Mouse (Mus musculus): ENCODE data around the gene Tasp1. TPM values are rescaled to one million over a fixed set of nuclear protein-coding genes. Genes with fewer than 3 reads are reported as not detected.

Tasp1 gene
- polyA plus RNA-seq, 1 experiment from 2014 or later, result 22.6 TPM

GRCm38 (mm10) chr2:139821589-139822378, 244.8 kb downstream of the Tasp1 start:
- 33% methylated on average over 8 of the region's 8 CpGs for WGBS
- Histone ChIP-seq H3K4me3 (ENCODE audit: low read length) (no peak overlapping the region), H3K27me3 (ENCODE audit: control insufficient read depth, insufficient read depth, low read depth, low read length) (no peaks in the 10 kb centered on the region), H3K36me3 (ENCODE audit: control insufficient read depth, insufficient read depth, low read length) (no peaks in the 10 kb centered on the region), H3K9ac (ENCODE audit: low read length) (no peak overlapping the region), H3K27ac (ENCODE audit: low read length) (peak overlapping the region; percentile 80), H3K4me1 (replicated peaks; ENCODE audit: control insufficient read depth, insufficient read depth, low read length) (peaks cover 10% of the 10 kb centered on the region), H3K9me3 (ENCODE audit: control insufficient read depth, low read length) (no peaks in the 10 kb centered on the region), H3K4me2 (ENCODE audit: low read depth, low read length) (no peak overlapping the region)
- peak; percentile 81 for ATAC-seq (ENCODE audit: low read depth)

- Histone ChIP-seq H3K27ac (ENCODE audit: low read length) (no peak overlapping the region), H3K9ac (ENCODE audit: low read length) (no peak overlapping the region), H3K4me2 (ENCODE audit: low read depth, low read length) (no peak overlapping the region), H3K4me1 (replicated peaks; ENCODE audit: control insufficient read depth, insufficient read depth, low read length) (peaks cover 10% of the 10 kb centered on the region), H3K9me3 (ENCODE audit: control insufficient read depth, low read length) (no peaks in the 10 kb centered on the region), H3K4me3 (ENCODE audit: low read length) (no peak overlapping the region), H3K27me3 (ENCODE audit: control insufficient read depth, insufficient read depth, low read depth, low read length) (no peaks in the 10 kb centered on the region), H3K36me3 (ENCODE audit: control insufficient read depth, insufficient read depth, low read length) (no peaks in the 10 kb centered on the region)
- ATAC-seq (ENCODE audit: low read depth), result no peak
- 65% methylated on average over 3 of the region's 3 CpGs for WGBS
Observed at GRCm38 (mm10) chr2:139817275-139817674, 249.3 kb downstream of the Tasp1 start.

- H3K9me3 ChIP-seq (ENCODE audit: control insufficient read depth, low read length), result no peaks in the 10 kb centered on the region
- no peak overlapping the region for H3K4me2 ChIP-seq (ENCODE audit: low read depth, low read length)
- no peaks in the 10 kb centered on the region for H3K27me3 ChIP-seq (ENCODE audit: control insufficient read depth, insufficient read depth, low read depth, low read length)
- H3K9ac ChIP-seq (ENCODE audit: low read length), result no peak overlapping the region
- WGBS, result 85% methylated on average over 6 of the region's 6 CpGs
- ATAC-seq (ENCODE audit: low read depth), result no peak
- H3K4me1 ChIP-seq (replicated peaks; ENCODE audit: control insufficient read depth, insufficient read depth, low read length), result no peaks in the 10 kb centered on the region; the same call in 1 of the 2 replicates
- H3K27ac ChIP-seq (ENCODE audit: low read length), result no peak overlapping the region
- no peak overlapping the region for H3K4me3 ChIP-seq (ENCODE audit: low read length)
- H3K36me3 ChIP-seq (ENCODE audit: control insufficient read depth, insufficient read depth, low read length), result no peaks in the 10 kb centered on the region
Observed at GRCm38 (mm10) chr2:139807887-139808286, 258.7 kb downstream of the Tasp1 start.

- Histone ChIP-seq H3K9ac (ENCODE audit: low read length) (no peak overlapping the region), H3K36me3 (ENCODE audit: control insufficient read depth, insufficient read depth, low read length) (no peaks in the 10 kb centered on the region), H3K4me2 (ENCODE audit: low read depth, low read length) (no peak overlapping the region), H3K9me3 (ENCODE audit: control insufficient read depth, low read length) (no peaks in the 10 kb centered on the region), H3K27ac (ENCODE audit: low read length) (peak overlapping the region; percentile 8), H3K4me3 (ENCODE audit: low read length) (no peak overlapping the region), H3K27me3 (ENCODE audit: control insufficient read depth, insufficient read depth, low read depth, low read length) (no peaks in the 10 kb centered on the region), H3K4me1 (replicated peaks; ENCODE audit: control insufficient read depth, insufficient read depth, low read length) (peaks cover 2% of the 10 kb centered on the region; the same call in 1 of the 2 replicates)
- 35% methylated on average over 7 of the region's 7 CpGs for WGBS
- ATAC-seq (ENCODE audit: low read depth), result peak; percentile 88
Observed at GRCm38 (mm10) chr2:139804041-139804440, 262.6 kb downstream of the Tasp1 start.

- Histone ChIP-seq H3K27ac (ENCODE audit: low read length) (peak overlapping the region; percentile 77), H3K9me3 (ENCODE audit: control insufficient read depth, low read length) (no peaks in the 10 kb centered on the region), H3K27me3 (ENCODE audit: control insufficient read depth, insufficient read depth, low read depth, low read length) (no peaks in the 10 kb centered on the region), H3K4me1 (replicated peaks; ENCODE audit: control insufficient read depth, insufficient read depth, low read length) (peaks cover 6% of the 10 kb centered on the region), H3K4me3 (ENCODE audit: low read length) (no peak overlapping the region), H3K4me2 (ENCODE audit: low read depth, low read length) (no peak overlapping the region), H3K36me3 (ENCODE audit: control insufficient read depth, insufficient read depth, low read length) (no peaks in the 10 kb centered on the region), H3K9ac (ENCODE audit: low read length) (no peak overlapping the region)
- WGBS, result 53% methylated on average over 9 of the region's 9 CpGs
- peak; percentile 86 for ATAC-seq (ENCODE audit: low read depth)
Observed at GRCm38 (mm10) chr2:139792345-139793120, 274.1 kb downstream of the Tasp1 start.

GRCm38 (mm10) chr2:139788658-139789057, 277.9 kb downstream of the Tasp1 start:
- Histone ChIP-seq H3K27me3 (ENCODE audit: control insufficient read depth, insufficient read depth, low read depth, low read length) (no peaks in the 10 kb centered on the region), H3K36me3 (ENCODE audit: control insufficient read depth, insufficient read depth, low read length) (no peaks in the 10 kb centered on the region), H3K9ac (ENCODE audit: low read length) (no peak overlapping the region), H3K4me3 (ENCODE audit: low read length) (no peak overlapping the region), H3K27ac (ENCODE audit: low read length) (peak overlapping the region; percentile 59), H3K9me3 (ENCODE audit: control insufficient read depth, low read length) (no peaks in the 10 kb centered on the region), H3K4me2 (ENCODE audit: low read depth, low read length) (no peak overlapping the region), H3K4me1 (replicated peaks; ENCODE audit: control insufficient read depth, insufficient read depth, low read length) (peaks cover 6% of the 10 kb centered on the region)
- peak; percentile 48 for ATAC-seq (ENCODE audit: low read depth)
- 29% methylated on average over 4 of the region's 4 CpGs for WGBS

- 57% methylated on average over 2 of the region's 2 CpGs for WGBS
Observed at GRCm38 (mm10) chr2:139784946-139785345, 281.7 kb downstream of the Tasp1 start.

GRCm38 (mm10) chr2:139784465-139784864, 282.1 kb downstream of the Tasp1 start:
- WGBS, result 26% methylated on average over 1 of the region's 1 CpGs
- H3K4me1 ChIP-seq (replicated peaks; ENCODE audit: control insufficient read depth, insufficient read depth, low read length), result no peaks in the 10 kb centered on the region; the same call in none of the 2 replicates
- ATAC-seq (ENCODE audit: low read depth), result peak; percentile 53; the same call in 1 of the 2 replicates
- no peak overlapping the region for H3K9ac ChIP-seq (ENCODE audit: low read length)
- no peaks in the 10 kb centered on the region for H3K27me3 ChIP-seq (ENCODE audit: control insufficient read depth, insufficient read depth, low read depth, low read length)
- H3K4me3 ChIP-seq (ENCODE audit: low read length), result no peak overlapping the region
- no peak overlapping the region for H3K4me2 ChIP-seq (ENCODE audit: low read depth, low read length)
- H3K9me3 ChIP-seq (ENCODE audit: control insufficient read depth, low read length), result no peaks in the 10 kb centered on the region
- H3K27ac ChIP-seq (ENCODE audit: low read length), result 0 out of 2 replicates have a peak overlapping the region, but pooled peaks have one; percentile 46
- no peaks in the 10 kb centered on the region for H3K36me3 ChIP-seq (ENCODE audit: control insufficient read depth, insufficient read depth, low read length)

More at GRCm38 (mm10) chr2:139784946-139785345, 281.7 kb downstream of the Tasp1 start:
- no peaks in the 10 kb centered on the region for H3K9me3 ChIP-seq (ENCODE audit: control insufficient read depth, low read length)
- no peaks in the 10 kb centered on the region; the same call in none of the 2 replicates for H3K4me1 ChIP-seq (replicated peaks; ENCODE audit: control insufficient read depth, insufficient read depth, low read length)
- no peaks in the 10 kb centered on the region for H3K27me3 ChIP-seq (ENCODE audit: control insufficient read depth, insufficient read depth, low read depth, low read length)
- ATAC-seq (ENCODE audit: low read depth), result peak; percentile 36; the same call in 1 of the 2 replicates
- H3K27ac ChIP-seq (ENCODE audit: low read length), result peak overlapping the region; percentile 53
- H3K36me3 ChIP-seq (ENCODE audit: control insufficient read depth, insufficient read depth, low read length), result no peaks in the 10 kb centered on the region
- no peak overlapping the region for H3K9ac ChIP-seq (ENCODE audit: low read length)
- H3K4me3 ChIP-seq (ENCODE audit: low read length), result no peak overlapping the region
- no peak overlapping the region for H3K4me2 ChIP-seq (ENCODE audit: low read depth, low read length)

Measured in lung, embryonic 16.5 days (tissue).